Mouse (Mus musculus) forebrain, embryonic 16.5 days (tissue): Measurements from ENCODE around the gene Bcs1l. TPM values are rescaled to one million over a fixed set of nuclear protein-coding genes. Genes with fewer than 3 reads are reported as not detected.

Experiments
- ATAC-seq: fragments of 200-750 bp; cut with Nextera tagmentation; 2 replicates; pipeline ENCODE4 v1.8.0; 2017; ENCODE audit warnings: mild to moderate bottlenecking, moderate library complexity
- H3K27ac ChIP-seq: fragments of 300-500 bp; sonication (generic); 2 replicates; pipeline ENCODE4 v1.5.1; 2014; ENCODE audit warnings: low read length, control low read depth
- H3K27me3 ChIP-seq: fragments of 300-500 bp; sonication (generic); replicated peaks from 2 replicates; pipeline ENCODE4 v1.6.1; 2014; ENCODE audit warnings: low read length; ENCODE audit not compliant: control insufficient read depth, insufficient read depth
- H3K36me3 ChIP-seq: fragments of 300-500 bp; sonication (generic); 2 replicates; pipeline ENCODE4 v1.6.1; 2014; ENCODE audit not compliant: control insufficient read depth, insufficient read depth
- H3K4me1 ChIP-seq: fragments of 300-500 bp; sonication (generic); replicated peaks from 2 replicates; pipeline ENCODE4 v1.6.1; 2014; ENCODE audit warnings: low read length; ENCODE audit not compliant: control insufficient read depth, insufficient read depth
- H3K4me2 ChIP-seq: fragments of 300-500 bp; sonication (generic); 2 replicates; pipeline ENCODE4 v1.6.1; 2014; ENCODE audit warnings: mild to moderate bottlenecking, low read length, control low read depth
- H3K4me3 ChIP-seq: fragments of 300-500 bp; sonication (generic); replicated peaks from 2 replicates; pipeline ENCODE4 v1.5.1; 2014; ENCODE audit warnings: mild to moderate bottlenecking, low read length, control low read depth
- H3K9ac ChIP-seq: fragments of 300-500 bp; sonication (generic); replicated peaks from 2 replicates; pipeline ENCODE4 v1.6.1; 2014; ENCODE audit warnings: low read depth, low read length, control low read depth
- H3K9me3 ChIP-seq: fragments of 300-500 bp; sonication (generic); 2 replicates; pipeline ENCODE4 v1.6.1; 2016; ENCODE audit warnings: low read length; ENCODE audit not compliant: control insufficient read depth
- WGBS: fragments of 180-500 bp; shearing (Covaris S2); extraction: QIAGEN DNeasy Blood & Tissue Kit; methylation state at CpG from one replicate; pipeline ENCODE4 v1.1.7; 2014; 5-methylcytosine and 5-hydroxymethylcytosine counted together
- polyA plus RNA-seq: library from polyadenylated mRNA; unstranded; fragments of >200 nt; fragmentation: Nextera tagmentation; extraction: Ambion mirVana; gene quantifications from 2 replicates; pipeline ENCODE4 v1.2.1, GENCODE M21; 2015

The Bcs1l gene
- 25.3 and 25.9 TPM in 2 replicates for polyA plus RNA-seq

DNA sequence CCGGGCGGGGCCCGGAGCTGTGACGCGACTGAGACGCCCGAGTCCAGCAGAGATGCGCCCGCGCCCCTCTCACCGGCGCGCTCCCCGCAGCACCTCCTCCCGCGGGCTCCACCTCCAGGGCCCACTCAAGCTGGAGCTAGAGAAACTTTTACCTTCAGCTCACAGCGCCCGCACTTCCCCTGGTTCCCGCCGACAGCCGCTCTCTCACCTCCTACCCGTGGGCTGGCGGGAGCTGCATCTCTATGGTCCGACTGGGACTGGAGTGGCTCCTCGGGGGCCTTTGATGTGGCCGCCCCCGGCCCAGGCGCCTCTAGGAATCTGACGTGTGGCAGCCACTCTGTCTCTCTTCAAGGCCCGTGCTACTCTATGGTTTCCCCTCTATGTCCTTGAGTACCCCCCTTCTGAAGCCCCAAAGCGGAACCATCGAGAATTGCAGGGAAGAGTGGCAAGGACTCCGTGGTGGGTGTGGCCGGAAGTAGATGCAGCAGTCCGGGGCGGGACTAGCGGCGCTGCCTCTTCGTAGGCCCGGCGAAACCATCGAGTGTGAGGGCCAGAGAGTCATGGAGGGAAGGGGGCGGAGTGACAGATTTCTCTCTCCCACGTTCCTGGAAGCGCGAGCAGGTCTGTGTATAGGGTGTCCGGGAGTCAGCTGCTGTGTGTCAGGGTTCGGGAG lies at the start of gene Bcs1l, which contains the start of gene Zfp142:
TSS of gene Bcs1l (plus strand) at position 517 of the 673 bp plus-strand sequence.
TSS of gene Zfp142 (minus strand) at position 474 of the 673 bp plus-strand sequence.
- Histone ChIP-seq H3K9ac (peak within 1 kb of the TSS; percentile 72), H3K4me3 (peak within 1 kb of the TSS; percentile 74), H3K36me3 (peaks cover 18% of the 10 kb centered on the region), H3K4me1 (peaks cover 28% of the 10 kb centered on the region), H3K4me2 (peak within 1 kb of the TSS; percentile 64), H3K9me3 (no peaks in the 10 kb centered on the region), H3K27me3 (no peaks in the 10 kb centered on the region), H3K27ac (peak within 1 kb of the TSS; percentile 83)
- peak; percentile 99 for ATAC-seq
- WGBS: under 1% methylated on average over 45 of the region's 48 CpGs

DNA sequence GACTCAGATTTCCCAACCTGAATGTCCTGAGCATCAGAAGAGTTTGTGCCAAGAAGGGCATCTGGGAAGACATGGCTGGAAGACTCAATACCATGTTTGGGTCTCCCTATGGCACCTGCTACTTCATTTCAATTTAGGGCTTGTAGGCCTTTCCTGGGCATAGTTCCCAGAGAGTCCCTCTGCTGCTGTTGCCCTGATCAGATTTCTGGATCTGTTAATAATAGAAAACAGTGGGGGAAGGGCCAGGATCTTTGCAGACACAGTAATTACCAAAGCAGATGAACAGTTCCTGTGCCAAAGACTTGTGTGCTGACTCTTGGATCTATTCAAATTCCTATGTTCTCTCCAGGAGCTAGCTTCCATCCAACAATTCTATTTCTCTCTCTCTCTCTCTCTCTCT lies 49.4 kb upstream of the Bcs1l start:
- Histone ChIP-seq H3K9ac (no peak overlapping the region), H3K27me3 (no peaks in the 10 kb centered on the region), H3K4me3 (no peak overlapping the region), H3K4me2 (no peak overlapping the region), H3K27ac (no peak overlapping the region), H3K36me3 (no peaks in the 10 kb centered on the region), H3K9me3 (no peaks in the 10 kb centered on the region), H3K4me1 (peaks cover 15% of the 10 kb centered on the region)
- peak; percentile 49 for ATAC-seq

GRCm38 (mm10) chr1:74542451-74542961 lies 45.6 kb upstream of the Bcs1l start, which contains the start of gene Plcd4:
Gene Plcd4 (plus strand): TSS chr1:74542888.
- Histone ChIP-seq H3K36me3 (no peaks in the 10 kb centered on the region), H3K9me3 (no peaks in the 10 kb centered on the region), H3K27ac (peak within 1 kb of the TSS; percentile 24; the same call in 1 of the 2 replicates), H3K27me3 (no peaks in the 10 kb centered on the region), H3K9ac (peak within 1 kb of the TSS; percentile 36; the same call in 1 of the 2 replicates), H3K4me2 (peak within 1 kb of the TSS; percentile 42), H3K4me1 (peaks cover 15% of the 10 kb centered on the region), H3K4me3 (peak within 1 kb of the TSS; percentile 20)
- peak; percentile 83 for ATAC-seq
- WGBS: 2% methylated on average over 6 of the region's 6 CpGs

DNA sequence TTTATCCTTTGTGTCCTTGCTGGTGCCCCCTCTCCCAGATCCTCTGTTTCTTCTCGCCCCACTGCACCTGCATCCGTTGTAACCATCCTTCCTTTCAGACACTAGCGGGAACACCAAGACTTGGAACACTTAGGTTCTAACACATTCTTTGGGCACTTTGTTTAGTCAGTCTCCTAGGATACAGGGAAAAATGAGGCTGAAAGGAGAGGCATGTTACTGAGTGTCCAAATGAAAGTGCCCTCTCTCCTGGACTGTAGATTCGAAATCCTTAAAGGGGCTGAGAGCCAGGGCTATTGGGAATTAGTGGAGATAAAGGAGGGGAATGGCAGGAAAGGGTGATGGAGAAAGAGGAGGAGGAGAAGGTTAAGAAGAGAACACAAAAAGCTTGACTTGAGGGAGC lies 43.9 kb upstream of the Bcs1l start, which contains the start of gene Usp37:
TSS of gene Usp37 (minus strand) at position 101 of the 400 bp plus-strand sequence.
- no peak within 1 kb of the TSS for H3K4me3 ChIP-seq

GRCm38 (mm10) chr1:74559061-74559460 lies 29.0 kb upstream of the Bcs1l start:
- ATAC-seq: no peak

More for the DNA sequence above, 43.9 kb upstream of the Bcs1l start, which contains the start of gene Usp37:
- Histone ChIP-seq H3K9me3 (no peaks in the 10 kb centered on the region), H3K27ac (no peak within 1 kb of the TSS), H3K27me3 (no peaks in the 10 kb centered on the region), H3K4me1 (peaks cover 11% of the 10 kb centered on the region), H3K36me3 (no peaks in the 10 kb centered on the region), H3K4me2 (no peak within 1 kb of the TSS; the same call in 1 of the 2 replicates), H3K9ac (no peak within 1 kb of the TSS)
- 23% methylated on average over 4 of the region's 4 CpGs for WGBS
- no peak for ATAC-seq

GRCm38 (mm10) chr1:74565834-74566233 lies 22.3 kb upstream of the Bcs1l start:
- H3K9me3 ChIP-seq: no peaks in the 10 kb centered on the region
- H3K36me3 ChIP-seq: peaks cover 33% of the 10 kb centered on the region
- H3K27me3 ChIP-seq: no peaks in the 10 kb centered on the region
- no peak overlapping the region for H3K27ac ChIP-seq
- no peak overlapping the region for H3K9ac ChIP-seq
- no peaks in the 10 kb centered on the region for H3K4me1 ChIP-seq
- no peak overlapping the region for H3K4me2 ChIP-seq
- ATAC-seq: no peak
- WGBS: 80% methylated on average over 6 of the region's 6 CpGs
- H3K4me3 ChIP-seq: no peak overlapping the region

More at GRCm38 (mm10) chr1:74559061-74559460, 29.0 kb upstream of the Bcs1l start:
- H3K36me3 ChIP-seq: no peaks in the 10 kb centered on the region; the same call in 1 of the 2 replicates
- WGBS: 92% methylated on average over 5 of the region's 5 CpGs
- H3K9ac ChIP-seq: no peak overlapping the region
- no peaks in the 10 kb centered on the region for H3K4me1 ChIP-seq
- no peaks in the 10 kb centered on the region for H3K27me3 ChIP-seq
- H3K4me3 ChIP-seq: no peak overlapping the region
- no peak overlapping the region for H3K27ac ChIP-seq
- no peaks in the 10 kb centered on the region for H3K9me3 ChIP-seq
- H3K4me2 ChIP-seq: no peak overlapping the region

GRCm38 (mm10) chr1:74569739-74570719 lies 18.1 kb upstream of the Bcs1l start:
- Histone ChIP-seq H3K4me2 (no peak overlapping the region), H3K4me3 (no peak overlapping the region), H3K27ac (no peak overlapping the region), H3K36me3 (peaks cover 48% of the 10 kb centered on the region), H3K4me1 (no peaks in the 10 kb centered on the region), H3K9me3 (no peaks in the 10 kb centered on the region), H3K9ac (no peak overlapping the region), H3K27me3 (no peaks in the 10 kb centered on the region)
- 91% methylated on average over 29 of the region's 29 CpGs for WGBS
- ATAC-seq: no peak

DNA sequence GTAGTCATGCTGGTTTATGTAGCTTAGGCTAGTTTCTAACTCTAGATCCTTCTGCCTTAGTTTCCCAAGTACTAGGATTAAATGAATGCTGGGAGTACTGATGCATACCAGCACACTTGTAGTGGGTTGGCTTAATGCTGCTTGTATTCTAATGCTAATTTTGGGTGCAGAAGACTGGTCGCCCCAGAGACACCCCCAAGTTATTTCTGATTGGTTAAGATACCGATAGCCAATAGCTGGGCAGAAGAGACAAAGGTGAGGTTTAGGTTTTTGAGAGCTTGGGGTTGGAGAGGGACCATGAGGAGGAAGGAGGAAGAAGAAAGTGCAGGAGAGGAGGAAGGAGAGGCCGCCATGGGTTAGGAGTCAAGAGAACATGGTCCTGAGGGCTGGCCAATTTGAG lies 5.5 kb upstream of the Bcs1l start:
- ATAC-seq: no peak

More for the DNA sequence above, 5.5 kb upstream of the Bcs1l start:
- no peaks in the 10 kb centered on the region for H3K27me3 ChIP-seq
- H3K4me3 ChIP-seq: no peak overlapping the region
- no peaks in the 10 kb centered on the region for H3K9me3 ChIP-seq
- 77% methylated on average over 3 of the region's 3 CpGs for WGBS
- no peak overlapping the region for H3K27ac ChIP-seq
- H3K4me2 ChIP-seq: no peak overlapping the region
- no peak overlapping the region for H3K9ac ChIP-seq
- peaks cover 20% of the 10 kb centered on the region for H3K4me1 ChIP-seq
- H3K36me3 ChIP-seq: peaks cover 7% of the 10 kb centered on the region; the same call in 1 of the 2 replicates
